9 mouse cellular contexts compared by ENCODE assay signal in the genomic region with DNA sequence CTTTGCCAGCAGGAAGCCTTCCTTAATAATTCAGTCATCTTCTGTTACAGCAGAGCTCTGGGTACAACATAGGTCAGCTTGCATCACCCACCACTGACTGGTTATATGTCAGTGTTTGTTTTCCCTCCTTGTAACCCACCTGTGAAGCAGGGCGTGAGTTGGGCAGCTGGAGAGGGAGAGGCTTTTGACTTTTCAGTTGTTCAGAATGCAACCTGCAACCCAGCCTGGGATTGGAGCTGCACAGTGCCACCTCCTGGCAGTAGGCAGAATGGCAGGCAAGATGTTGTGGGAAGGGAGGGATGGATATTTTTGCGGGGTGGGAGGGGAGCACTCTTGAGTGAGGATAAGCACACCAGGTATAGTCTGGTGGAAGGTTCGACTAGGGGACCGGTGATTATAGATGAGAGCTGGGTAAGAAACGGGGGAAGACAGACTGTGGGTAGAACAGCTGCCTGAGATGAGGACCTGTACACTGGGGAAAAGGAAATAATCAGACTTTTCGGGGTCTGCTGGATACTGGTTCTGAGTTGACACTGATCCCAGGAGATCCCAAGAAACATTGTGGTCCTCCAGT. TPM values are rescaled to one million over a fixed set of nuclear protein-coding genes. Genes with fewer than 3 reads are reported as not detected.
A peak's percentile ranks its signal among the peaks of the same experiment; 100 is the strongest.
DNase-seq lines count a peak whose midpoint lies in the region; ATAC-seq lines count a peak whose summit lies in the region.
"Had no signal": no experiment of that assay in that cellular context is flagged by ENCODE, and none has a peak within 500 bp of the region (broad histone marks: within the 10 kb centered on the region; RNA-seq: fewer than 3 reads in every experiment).

No protein-coding gene starts in this region.

- H3K27me3 ChIP-seq in heart, embryonic 11.5 days (ENCODE audit: control insufficient read depth, insufficient read depth, low read length): peaks cover 42% of the 10 kb centered on the region

- no peak overlapping the region for H3K27ac ChIP-seq in heart, embryonic 11.5 days (ENCODE audit: low read depth, low read length)
- H3K27ac ChIP-seq: limb, embryonic 13.5 days had no signal

- H3K4me1 ChIP-seq in heart, embryonic 11.5 days (ENCODE audit: control insufficient read depth, insufficient read depth, low read length): peaks cover 4% of the 10 kb centered on the region
- H3K4me1 ChIP-seq: limb, embryonic 13.5 days had no signal

- no peak overlapping the region for H3K4me3 ChIP-seq in heart, embryonic 11.5 days (ENCODE audit: low read depth, low read length)
- H3K4me3 ChIP-seq: limb, embryonic 13.5 days had no signal

- no peak overlapping the region for H3K4me2 ChIP-seq in heart, embryonic 11.5 days
- H3K4me2 ChIP-seq: limb, embryonic 13.5 days had no signal

- ATAC-seq in heart, embryonic 11.5 days (replicated peaks; ENCODE audit: insufficient number of reproducible peaks, low FRiP score, low TSS enrichment): no peak
- ATAC-seq in common myeloid progenitor, adult 5-6 weeks (replicated peaks; ENCODE audit: low read depth, poor library complexity, severe bottlenecking): peak; percentile 70

- WGBS in heart, embryonic 11.5 days (ENCODE audit: insufficient replicate concordance): 18% methylated on average over 6 of the region's 6 CpGs

- intact Hi-C loops in heart, postnatal 10 days (cut with DNase I): loop anchor here (1.0 to 5.0 kb wide), 3 partner anchors 39 to 88 kb away; no protein-coding TSS in a partner anchor
- intact Hi-C loops in left cerebral cortex, postnatal 14 days (cut with DNase I): loop anchor here (5.0 kb wide), 1 partner anchor 38 kb away; no protein-coding TSS in a partner anchor

- no peak overlapping the region for H3K9ac ChIP-seq in heart, embryonic 11.5 days (ENCODE audit: low read depth, low read length)
- H3K9ac ChIP-seq: limb, embryonic 13.5 days had no signal

- no peaks in the 10 kb centered on the region for H3K36me3 ChIP-seq in heart, embryonic 11.5 days (ENCODE audit: control insufficient read depth, insufficient read depth, low read length)
- H3K36me3 ChIP-seq: limb, embryonic 13.5 days had no signal

- peak; percentile 59 to 78 for DNase-seq in heart, adult 18-20 months
- DNase-seq in MN1 (ENCODE audit: low spot score): peak; percentile 51
- DNase-seq in heart, postnatal 10 days: peak; percentile 65 to 82
- peak; percentile 57 to 60 for DNase-seq in left cerebral cortex, postnatal 14 days (ENCODE audit: low spot score in 2 of 2)
- peak; percentile 72 for DNase-seq in mesoderm, embryonic 11.5 days (ENCODE audit: low read depth, low spot score)
- peak; percentile 51 for DNase-seq in spleen, adult 12 weeks (ENCODE audit: low spot score)

- H3K9me3 ChIP-seq in heart, embryonic 11.5 days (replicated peaks; ENCODE audit: control insufficient read depth, low read length): no peaks in the 10 kb centered on the region
- H3K9me3 ChIP-seq: limb, embryonic 13.5 days had no signal

RNA-seq across cellular contexts. Expression of a gene that starts 2.9 kb away (rescaled TPM):
- total RNA-seq in heart, adult 18-20 months (2021): under 1 TPM; 0.42 to 0.67 TPM
- polyA plus RNA-seq in heart, embryonic 11.5 days (2014; fragmentation: Nextera tagmentation; extraction: Ambion mirVana): 57.3 and 66.1 TPM in 2 replicates
- total RNA-seq in common myeloid progenitor, adult 5-6 weeks (2017): 9.3 and 13.0 TPM in 2 replicates
- total RNA-seq in heart, postnatal 10 days (2021): 1 to 10 TPM in 1 of 2 experiments, under 1 TPM in 1; 0.74 to 1.5 TPM
- under 1 TPM in 1 of 2 experiments, not detected in 1; 0.44 TPM for total RNA-seq in left cerebral cortex, postnatal 14 days (2021)

RNA-seq across cellular contexts. Expression of a gene that starts 29.4 kb away (rescaled TPM):
- 1 to 10 TPM; 2.3 to 3.7 TPM for total RNA-seq in heart, adult 18-20 months (2021)
- 10.1 and 14.1 TPM in 2 replicates for polyA plus RNA-seq in heart, embryonic 11.5 days (2014; fragmentation: Nextera tagmentation; extraction: Ambion mirVana)
- 38.4 and 47.6 TPM in 2 replicates for total RNA-seq in common myeloid progenitor, adult 5-6 weeks (2017)
- 1 to 10 TPM; 7.2 to 7.3 TPM for total RNA-seq in heart, postnatal 10 days (2021)
- total RNA-seq in left cerebral cortex, postnatal 14 days (2021): 1 to 10 TPM; 2.3 to 2.7 TPM

RNA-seq across cellular contexts. Expression of a gene that starts 48.5 kb away (rescaled TPM):
- total RNA-seq in heart, adult 18-20 months (2021): not detected
- polyA plus RNA-seq in heart, embryonic 11.5 days (2014; fragmentation: Nextera tagmentation; extraction: Ambion mirVana): 0.10 and 0.21 TPM in 2 replicates
- total RNA-seq in common myeloid progenitor, adult 5-6 weeks (2017): 0.09 TPM in 1 of 2 replicates, not detected in the other
- not detected for total RNA-seq in heart, postnatal 10 days (2021)
- 10 to 100 TPM; 15.1 to 16.1 TPM for total RNA-seq in left cerebral cortex, postnatal 14 days (2021)
- polyA plus RNA-seq: limb, embryonic 13.5 days had no signal

Comparison
In these comparisons a context has a peak if more than half of its experiments do, and no peak if none do; other contexts are left out.
1. RNA of a gene that starts 48.5 kb away (total RNA-seq): 15.1 to 16.1 TPM in left cerebral cortex, postnatal 14 days; 0.09 TPM in common myeloid progenitor, adult 5-6 weeks, not detected in heart, adult 18-20 months and not detected in heart, postnatal 10 days; every median in the first group is over 10 times any median in the second.
2. Peak in every context shown above with its lines, with median percentiles within 50 percentile points of each other: DNase-seq.